Mouse (Mus musculus): ENCODE results near the gene Icam1.

Gene Icam1

GRCm38 (mm10) chr9:21015571-21016130, at the start of gene Icam1:
Gene Icam1, plus strand, starts transcription at chr9:21015985.
- in situ Hi-C loops (cut with MboI; ENCODE audit: low pct_unique_long_range_greater_than_20kb in 1 of 2, low sequenced_read_pairs in 2 of 2, unreplicated experiment in 1 of 2) = no loop called here

GRCm38 (mm10) chr9:20966008-20966407, 49.8 kb upstream of the Icam1 start:
- in situ Hi-C loops (cut with MboI; ENCODE audit: low pct_unique_long_range_greater_than_20kb in 1 of 2, low sequenced_read_pairs in 2 of 2, unreplicated experiment in 1 of 2) = no loop called here

- in situ Hi-C loops (cut with MboI; ENCODE audit: low pct_unique_long_range_greater_than_20kb in 1 of 2, low sequenced_read_pairs in 2 of 2, unreplicated experiment in 1 of 2) = no loop called here
Observed at GRCm38 (mm10) chr9:20966747-20967146, 49.0 kb upstream of the Icam1 start.

GRCm38 (mm10) chr9:20971751-20972140, 44.0 kb upstream of the Icam1 start:
- in situ Hi-C loops (cut with MboI; ENCODE audit: low pct_unique_long_range_greater_than_20kb in 1 of 2, low sequenced_read_pairs in 2 of 2, unreplicated experiment in 1 of 2) = no loop called here

- in situ Hi-C loops (cut with MboI; ENCODE audit: low pct_unique_long_range_greater_than_20kb in 1 of 2, low sequenced_read_pairs in 2 of 2, unreplicated experiment in 1 of 2) = no loop called here
Observed at GRCm38 (mm10) chr9:20972141-20972992, 43.4 kb upstream of the Icam1 start.

GRCm38 (mm10) chr9:20973001-20973681, 42.6 kb upstream of the Icam1 start:
- in situ Hi-C loops (cut with MboI; ENCODE audit: low pct_unique_long_range_greater_than_20kb in 1 of 2, low sequenced_read_pairs in 2 of 2, unreplicated experiment in 1 of 2) = no loop called here

- in situ Hi-C loops (cut with MboI; ENCODE audit: low pct_unique_long_range_greater_than_20kb in 1 of 2, low sequenced_read_pairs in 2 of 2, unreplicated experiment in 1 of 2) = no loop called here
Observed at GRCm38 (mm10) chr9:20973682-20974075, 42.1 kb upstream of the Icam1 start.

GRCm38 (mm10) chr9:20975431-20976215, 40.2 kb upstream of the Icam1 start:
- in situ Hi-C loops (cut with MboI; ENCODE audit: low pct_unique_long_range_greater_than_20kb in 1 of 2, low sequenced_read_pairs in 2 of 2, unreplicated experiment in 1 of 2) = loop anchor here in 1 of 2 experiments (25.0 kb wide), 1 partner anchor 238 kb away; the partner anchor contains the start of gene Olfm2

GRCm38 (mm10) chr9:20976216-20976960, 39.4 kb upstream of the Icam1 start, which contains the start of gene S1pr2:
Gene S1pr2, minus strand, starts transcription at chr9:20976781.
- in situ Hi-C loops (cut with MboI; ENCODE audit: low pct_unique_long_range_greater_than_20kb in 1 of 2, low sequenced_read_pairs in 2 of 2, unreplicated experiment in 1 of 2) = loop anchor here in 1 of 2 experiments (25.0 kb wide), 1 partner anchor 239 kb away; the partner anchor contains the start of gene Olfm2

- in situ Hi-C loops (cut with MboI; ENCODE audit: low pct_unique_long_range_greater_than_20kb in 1 of 2, low sequenced_read_pairs in 2 of 2, unreplicated experiment in 1 of 2) = loop anchor here in 1 of 2 experiments (25.0 kb wide), 1 partner anchor 240 kb away; the partner anchor contains the start of gene Olfm2
Observed at GRCm38 (mm10) chr9:20976961-20977689, 38.7 kb upstream of the Icam1 start.

GRCm38 (mm10) chr9:20978409-20979095, 37.2 kb upstream of the Icam1 start:
- in situ Hi-C loops (cut with MboI; ENCODE audit: low pct_unique_long_range_greater_than_20kb in 1 of 2, low sequenced_read_pairs in 2 of 2, unreplicated experiment in 1 of 2) = loop anchor here in 1 of 2 experiments (25.0 kb wide), 1 partner anchor 241 kb away; the partner anchor contains the start of gene Olfm2

- in situ Hi-C loops (cut with MboI; ENCODE audit: low pct_unique_long_range_greater_than_20kb in 1 of 2, low sequenced_read_pairs in 2 of 2, unreplicated experiment in 1 of 2) = loop anchor here in 1 of 2 experiments (25.0 kb wide), 1 partner anchor 242 kb away; the partner anchor contains the start of gene Olfm2
Observed at GRCm38 (mm10) chr9:20979181-20979580, 36.6 kb upstream of the Icam1 start.

- in situ Hi-C loops (cut with MboI; ENCODE audit: low pct_unique_long_range_greater_than_20kb in 1 of 2, low sequenced_read_pairs in 2 of 2, unreplicated experiment in 1 of 2) = loop anchor here in 1 of 2 experiments (25.0 kb wide), 1 partner anchor 242 kb away; the partner anchor contains the start of gene Olfm2
Observed at GRCm38 (mm10) chr9:20979769-20980168, 36.0 kb upstream of the Icam1 start.

GRCm38 (mm10) chr9:20982171-20982570, 33.6 kb upstream of the Icam1 start:
- in situ Hi-C loops (cut with MboI; ENCODE audit: low pct_unique_long_range_greater_than_20kb in 1 of 2, low sequenced_read_pairs in 2 of 2, unreplicated experiment in 1 of 2) = loop anchor here in 1 of 2 experiments (25.0 kb wide), 1 partner anchor 245 kb away; the partner anchor contains the start of gene Olfm2

- in situ Hi-C loops (cut with MboI; ENCODE audit: low pct_unique_long_range_greater_than_20kb in 1 of 2, low sequenced_read_pairs in 2 of 2, unreplicated experiment in 1 of 2) = loop anchor here in 1 of 2 experiments (25.0 kb wide), 1 partner anchor 246 kb away; the partner anchor contains the start of gene Olfm2
Observed at GRCm38 (mm10) chr9:20983169-20983568, 32.6 kb upstream of the Icam1 start.

Measured in mouse embryonic stem cell (cell line).